Mouse (Mus musculus) monocyte, adult 5-6 weeks (primary cell): ENCODE data around the gene Sfpq. TPM values are rescaled to one million over a fixed set of nuclear protein-coding genes. Genes with fewer than 3 reads are reported as not detected.

Source experiments
- ATAC-seq: fragments of 153-309, 156-312 bp; replicated peaks from 2 replicates; pipeline ENCODE4 v1.8.0; 2017; ENCODE audit warnings: mild to moderate bottlenecking; ENCODE audit not compliant: low TSS enrichment, insufficient number of reproducible peaks, severe bottlenecking, poor library complexity, low FRiP score
- total RNA-seq: library from RNA; stranded (forward); fragments of 200-1000, 200-491, 200-594 nt; gene quantifications from 3 replicates; pipeline ENCODE4 v1.2.3, GENCODE M21; 2017

Gene Sfpq
- total RNA-seq, 1 experiment from 2014 or later = 707 TPM

DNA sequence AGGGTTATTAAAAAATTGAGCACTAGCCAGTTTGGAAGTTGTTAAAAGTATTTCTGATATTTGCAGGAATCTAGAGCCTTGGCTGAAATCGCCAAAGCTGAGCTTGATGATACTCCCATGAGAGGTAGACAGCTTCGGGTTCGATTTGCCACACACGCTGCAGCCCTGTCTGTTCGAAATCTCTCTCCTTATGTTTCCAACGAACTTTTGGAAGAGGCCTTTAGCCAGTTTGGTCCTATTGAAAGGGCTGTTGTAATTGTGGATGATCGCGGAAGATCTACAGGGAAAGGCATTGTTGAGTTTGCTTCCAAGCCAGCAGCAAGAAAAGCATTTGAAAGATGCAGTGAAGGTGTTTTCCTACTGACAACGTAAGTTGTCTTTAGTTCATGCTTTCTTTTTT, 2.1 kb downstream of the Sfpq start:
- no peak for ATAC-seq

DNA sequence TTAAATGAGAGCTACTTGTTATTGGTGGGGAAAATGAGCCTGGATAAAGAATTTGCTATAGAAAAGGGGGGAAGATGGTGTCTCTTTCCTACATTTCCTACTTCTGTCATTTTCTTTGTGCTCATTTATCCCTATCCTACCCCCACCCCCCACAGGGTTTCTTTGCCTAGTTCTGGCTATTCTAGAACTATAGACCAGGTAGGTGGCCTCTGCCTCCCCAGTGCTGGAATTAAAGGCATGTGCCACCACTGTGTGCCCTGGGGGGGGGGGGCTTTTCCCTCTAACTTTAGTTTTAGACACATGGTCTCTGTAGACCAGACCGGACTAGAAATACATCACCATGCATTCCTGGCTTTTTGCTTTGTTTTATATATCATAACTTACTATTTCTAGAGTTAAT, 3.1 kb downstream of the Sfpq start:
- ATAC-seq = no peak

DNA sequence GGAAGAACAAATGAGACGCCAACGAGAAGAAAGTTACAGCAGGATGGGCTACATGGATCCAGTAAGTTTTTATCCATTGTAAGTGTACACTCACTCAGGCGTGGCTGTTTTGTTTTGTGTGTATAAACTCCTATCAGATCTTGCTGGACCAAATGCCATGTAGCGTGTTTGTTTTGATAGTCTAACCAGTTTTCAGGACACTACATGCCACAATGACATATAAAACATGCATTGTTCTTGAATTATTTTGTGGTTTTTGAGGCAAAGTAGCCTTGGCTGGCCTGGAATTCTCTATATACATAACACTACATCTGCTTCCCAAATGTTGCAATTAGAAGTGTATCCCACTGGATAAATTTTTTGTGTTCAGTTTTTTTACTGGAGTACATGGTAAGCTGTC, 5.7 kb downstream of the Sfpq start:
- ATAC-seq = no peak

DNA sequence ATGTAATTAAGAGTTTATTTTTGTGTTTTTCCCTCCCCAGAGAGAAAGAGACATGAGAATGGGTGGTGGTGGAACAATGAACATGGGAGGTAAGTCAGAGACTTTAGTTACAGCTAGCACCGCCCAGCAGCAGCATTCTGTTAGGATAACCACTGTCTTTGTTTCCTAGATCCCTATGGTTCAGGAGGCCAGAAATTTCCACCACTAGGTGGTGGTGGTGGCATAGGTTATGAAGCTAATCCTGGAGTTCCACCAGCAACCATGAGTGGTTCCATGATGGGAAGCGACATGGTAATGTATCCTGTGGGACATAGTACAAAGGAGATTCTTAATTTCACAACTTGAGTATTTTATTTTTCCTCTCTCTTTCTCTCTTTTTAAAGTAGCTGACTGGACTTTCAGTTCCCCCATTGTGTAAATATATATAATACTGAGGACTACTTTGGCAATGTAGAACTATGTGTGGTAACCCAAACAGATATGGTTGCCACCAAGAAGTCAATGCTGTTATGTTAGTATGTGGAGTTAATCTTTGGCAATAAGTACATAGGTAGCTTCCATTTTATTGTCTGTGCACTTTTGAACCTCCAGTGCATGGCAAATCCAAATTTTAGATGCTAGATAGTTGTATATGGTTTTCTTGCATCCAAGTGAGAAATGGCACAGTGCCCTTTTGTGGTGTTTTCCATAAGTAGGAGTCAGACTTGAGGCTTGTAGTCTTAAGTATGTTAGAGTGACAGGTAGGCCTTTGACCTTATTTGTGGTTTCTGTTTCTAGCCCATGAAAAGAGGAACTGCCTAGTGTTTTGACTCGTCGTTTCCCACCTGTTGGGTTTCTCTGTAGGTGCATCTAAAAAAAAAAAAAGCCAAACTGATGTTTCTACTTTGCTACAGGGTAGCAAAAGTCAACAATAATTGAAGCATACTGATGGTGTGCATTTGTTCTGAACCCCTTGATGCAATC, 6.4 kb downstream of the Sfpq start:
- no peak; the same call in 1 of the 2 replicates for ATAC-seq

- ATAC-seq = no peak
Observed at GRCm38 (mm10) chr4:127037158-127037557, 16.0 kb downstream of the Sfpq start.

DNA sequence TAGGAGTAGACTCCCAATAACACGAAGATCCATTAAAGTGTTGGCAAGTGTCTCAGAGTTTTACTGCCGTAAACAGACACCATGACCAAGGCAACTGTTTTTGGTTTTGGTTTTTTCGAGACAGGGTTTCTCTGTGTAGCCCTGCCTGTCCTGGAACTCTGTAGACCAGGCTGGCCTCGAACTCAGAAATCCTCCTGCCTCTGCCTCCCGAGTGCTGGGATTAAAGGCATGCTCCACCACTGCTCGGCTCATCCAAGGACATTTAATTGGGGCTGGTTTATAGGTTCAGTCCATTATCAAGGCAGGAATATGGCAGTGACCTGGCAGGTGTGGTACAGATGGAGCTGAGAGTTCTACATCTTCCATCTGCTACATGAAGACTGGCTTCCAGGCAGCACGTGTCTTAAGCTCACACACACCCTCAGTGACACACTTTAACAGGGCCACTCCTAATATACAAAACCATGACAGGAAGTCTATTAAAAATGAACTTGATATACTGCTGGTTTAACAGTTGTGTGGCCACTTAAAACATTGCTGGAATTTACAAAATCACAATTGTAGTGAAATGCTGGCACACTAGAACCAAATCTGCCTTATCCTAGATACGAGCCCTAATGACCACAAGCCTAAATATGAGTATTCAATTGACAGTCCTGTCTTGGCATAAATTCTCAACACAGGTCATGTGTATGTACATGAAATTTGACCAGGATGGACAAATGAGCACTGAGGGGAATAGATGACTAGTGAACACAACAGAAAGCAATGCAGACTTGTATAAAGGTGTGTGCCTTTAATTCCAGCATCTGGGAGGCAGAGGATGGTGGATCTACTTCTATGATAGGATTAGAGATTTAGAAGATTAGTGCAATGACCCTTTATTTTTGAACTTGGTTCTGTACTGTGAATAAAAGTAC, 17.0 kb downstream of the Sfpq start:
- ATAC-seq = no peak

- ATAC-seq = no peak
Observed at GRCm38 (mm10) chr4:127038828-127039349, 17.8 kb downstream of the Sfpq start.

- ATAC-seq = no peak
Observed at GRCm38 (mm10) chr4:127039871-127040483, 18.9 kb downstream of the Sfpq start.

DNA sequence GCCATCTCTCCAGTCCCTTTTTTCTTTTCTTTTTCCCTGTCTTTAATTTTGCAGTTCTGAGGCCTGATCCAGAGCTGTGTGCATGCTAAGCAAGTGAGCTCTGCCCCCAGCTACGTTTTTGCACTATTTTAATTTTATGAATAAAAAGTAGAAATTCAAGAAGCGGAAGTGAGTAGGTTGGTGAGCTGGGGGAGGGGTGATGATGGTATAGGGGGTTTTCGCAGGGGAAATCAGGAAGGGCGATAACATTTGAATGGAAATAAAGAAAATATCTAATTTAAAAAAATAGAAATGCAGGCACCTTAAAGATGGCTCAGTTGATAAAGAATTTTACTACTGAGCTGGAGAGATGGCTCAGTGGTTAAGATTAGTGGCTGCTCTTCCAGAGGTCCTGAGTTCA, 22.4 kb downstream of the Sfpq start:
- ATAC-seq = no peak

DNA sequence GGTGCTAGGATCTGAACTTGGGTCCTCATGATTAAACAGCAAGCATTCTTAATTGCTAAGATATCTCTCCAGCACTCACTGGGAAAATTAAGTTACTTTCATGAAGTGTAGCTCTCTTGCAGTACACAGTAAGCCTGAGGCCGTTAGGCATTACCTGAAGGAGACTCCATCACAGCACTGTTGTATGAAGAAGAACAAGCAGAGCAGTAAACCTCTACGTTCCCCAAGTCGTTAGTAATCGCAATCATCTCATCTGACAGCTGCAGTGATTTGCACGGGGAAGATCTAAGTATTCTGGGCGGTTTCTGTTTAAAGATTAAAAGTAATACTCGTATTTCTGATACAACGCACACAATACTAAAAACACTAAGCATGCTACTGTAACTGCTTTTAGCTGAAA, 30.0 kb downstream of the Sfpq start:
- ATAC-seq = no peak

DNA sequence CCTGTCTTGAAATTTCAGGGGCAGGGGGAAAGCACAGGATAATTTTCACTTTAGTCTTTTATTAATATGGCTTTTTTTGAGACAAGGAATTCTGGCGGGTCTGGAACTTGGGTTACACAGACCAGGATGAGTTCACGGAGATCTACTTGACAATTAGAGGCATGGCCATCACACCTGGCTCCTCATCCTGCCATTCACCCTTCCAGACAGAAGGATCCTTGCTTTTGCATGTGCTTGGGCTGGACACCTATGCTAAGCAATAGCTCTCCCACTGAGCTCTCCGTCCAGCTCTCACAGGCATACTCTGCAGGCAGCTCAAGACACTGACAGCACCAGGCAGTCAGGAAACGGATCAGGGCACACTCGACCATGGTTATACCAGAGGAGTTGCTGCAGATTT, 31.9 kb downstream of the Sfpq start:
- no peak for ATAC-seq

- no peak for ATAC-seq
Observed at GRCm38 (mm10) chr4:127054522-127055198, 33.5 kb downstream of the Sfpq start.

DNA sequence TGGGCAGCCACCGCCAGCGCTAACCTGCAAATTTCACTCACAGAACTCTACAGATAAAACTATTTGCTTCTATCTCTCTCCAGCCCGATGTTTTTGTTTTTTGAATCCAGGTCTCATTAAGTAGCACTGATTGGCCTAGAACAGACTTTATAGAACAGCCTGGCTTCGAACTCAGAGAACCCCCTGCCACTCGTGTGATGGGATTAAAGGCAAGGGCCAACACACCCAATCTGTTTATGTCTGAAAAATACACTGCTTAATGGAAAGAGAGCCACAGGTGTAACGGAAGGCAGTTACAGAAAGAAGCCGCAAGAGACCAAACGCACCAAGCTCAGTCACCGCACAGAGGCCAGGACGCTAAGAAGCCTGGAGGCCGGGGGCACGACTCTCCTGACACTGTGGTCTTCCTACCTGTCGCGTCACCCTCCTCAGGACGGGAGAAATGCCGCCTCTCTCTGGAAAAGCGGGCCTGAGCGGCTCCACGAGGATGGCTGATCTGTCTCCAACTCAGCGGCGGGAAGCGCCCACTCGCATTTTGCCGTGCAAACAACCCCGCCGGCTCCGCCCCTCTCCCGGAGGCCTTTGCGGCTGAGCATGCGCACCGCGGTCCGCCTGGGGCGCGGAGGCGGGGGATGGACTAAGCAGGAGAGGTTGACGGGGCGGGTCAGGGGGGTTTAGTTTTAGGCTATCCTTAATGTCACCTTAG, 39.6 kb downstream of the Sfpq start, which contains the start of gene Zmym1:
Gene Zmym1, minus strand, starts transcription at position 568 of the 706 bp plus-strand sequence.
- peak; percentile 96 for ATAC-seq

DNA sequence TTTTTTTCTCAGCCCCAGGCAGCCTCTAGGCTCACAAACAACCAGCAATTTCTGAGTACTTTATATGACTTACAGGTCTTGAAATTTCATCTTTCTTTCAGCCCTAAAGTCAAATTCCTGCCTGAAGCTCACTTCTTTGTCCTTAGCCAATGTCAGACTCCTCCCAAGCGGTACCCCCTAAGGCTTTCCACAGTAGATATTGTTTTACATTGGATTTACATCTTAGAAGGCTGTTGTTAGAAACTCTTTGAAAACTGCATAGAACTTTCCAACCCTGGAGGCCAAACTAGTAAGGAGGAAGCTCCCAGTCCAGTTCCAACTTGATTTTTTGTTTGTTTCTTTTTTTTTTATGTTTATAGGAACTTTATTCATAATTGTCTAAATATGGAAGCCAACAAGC, 42.9 kb downstream of the Sfpq start:
- ATAC-seq = no peak

DNA sequence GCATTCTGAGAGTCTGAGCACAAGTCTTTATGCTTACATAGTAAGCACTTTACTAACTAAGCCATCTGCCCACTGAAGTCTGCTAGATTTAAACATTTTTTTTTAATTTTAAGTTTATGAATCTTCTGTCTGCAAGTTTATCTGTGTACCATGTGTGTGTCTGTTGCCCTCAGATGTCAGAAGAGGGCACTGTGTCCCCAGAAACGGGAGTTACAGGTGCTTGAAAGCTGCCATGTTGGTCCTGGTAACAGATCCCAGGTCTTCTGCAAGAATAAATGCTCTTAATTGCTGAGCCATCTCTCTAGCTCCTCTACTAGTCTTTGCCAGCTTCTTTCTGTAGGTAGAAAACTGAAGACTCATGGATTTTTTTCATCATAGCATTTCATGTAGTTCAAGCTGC, 53.8 kb downstream of the Sfpq start:
- ATAC-seq = no peak

DNA sequence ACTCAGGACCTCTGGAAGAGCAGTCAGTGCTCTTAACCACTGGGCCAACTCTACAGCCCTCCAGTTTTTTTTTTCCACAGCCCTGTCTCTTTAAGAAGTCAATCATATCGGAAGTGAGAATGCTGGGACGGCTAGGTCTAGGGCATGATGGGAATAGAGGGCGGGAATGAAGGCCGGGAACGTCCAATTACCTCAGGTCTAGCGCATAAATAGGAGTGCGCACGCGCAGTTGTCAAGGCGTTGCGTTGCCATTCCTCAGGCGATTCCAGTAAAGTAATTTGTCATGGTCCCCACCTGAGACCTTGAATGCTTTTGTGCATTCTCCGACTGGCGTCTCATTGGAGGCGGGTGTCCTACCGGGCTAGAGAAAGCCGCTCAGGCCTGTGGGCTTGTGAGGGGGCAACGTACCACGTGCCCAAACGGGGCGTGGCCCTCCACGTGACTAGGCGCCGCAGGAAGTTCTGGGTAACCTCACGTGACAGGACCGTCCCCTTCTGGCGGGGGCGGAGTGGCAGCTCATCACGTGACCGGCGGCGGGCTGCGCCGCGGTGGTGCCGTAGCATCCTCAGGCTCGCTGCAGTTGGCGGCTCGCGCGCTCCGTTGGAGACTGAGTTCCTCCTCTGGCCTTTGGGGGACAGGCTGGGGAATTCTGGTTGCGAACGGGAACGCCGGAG, 55.9 kb downstream of the Sfpq start, which contains the start of gene Zmym6:
Gene Zmym6, plus strand, starts transcription at position 509 of the 674 bp plus-strand sequence.
- ATAC-seq = peak; percentile 95

DNA sequence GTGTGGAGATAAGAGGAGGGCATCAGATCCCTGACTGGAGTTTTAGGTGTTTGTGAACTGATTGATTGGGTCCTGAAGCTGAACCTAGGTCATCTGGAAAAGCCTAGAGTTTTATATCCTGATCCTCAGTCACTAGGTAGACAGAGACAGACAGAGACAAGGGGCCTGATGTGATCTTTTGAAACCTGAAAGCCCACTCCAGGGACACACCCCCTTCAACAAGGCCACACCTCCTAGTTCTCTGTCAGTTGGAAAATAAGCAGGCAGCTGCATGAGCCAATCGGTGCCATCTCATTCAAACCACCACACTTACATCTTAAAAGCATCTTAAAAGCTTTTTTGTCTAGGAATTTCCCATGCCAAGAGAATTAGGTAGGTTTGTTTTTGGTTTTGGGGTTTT, 59.7 kb downstream of the Sfpq start:
- no peak for ATAC-seq
